Mouse (Mus musculus) cortical plate, adult 2 months (tissue): ENCODE measurements around the gene Fhit.

ENCODE experiments used
- CTCF ChIP-seq: fragments of 200-500 bp; IDR thresholded peaks from 2 replicates; pipeline ENCODE4 v1.5.1; 2011; ENCODE audit warnings: mild to moderate bottlenecking, control low read depth, low read length; ENCODE audit not compliant: insufficient read depth; ENCODE audit errors: extremely low read depth
- POLR2A ChIP-seq: fragments of 200-500 bp; IDR thresholded peaks from 2 replicates; pipeline ENCODE4 v1.6.1; 2011; ENCODE audit warnings: mild to moderate bottlenecking, low read length, control low read depth; ENCODE audit not compliant: insufficient read depth; ENCODE audit errors: extremely low read depth

GRCm38 (mm10) chr14:9648416-9648815 is 1513.4 kb downstream of the Fhit start:
- TF ChIP-seq POLR2A = no peak
- TF ChIP-seq CTCF = no peak
